Mouse (Mus musculus) C2C12 (cell line): Measurements from ENCODE around the gene Map3k1. TPM values are rescaled to one million over a fixed set of nuclear protein-coding genes. Genes with fewer than 3 reads are reported as not detected.

Source experiments
- H3K27me3 ChIP-seq: one replicate; pipeline ENCODE4 v1.6.1; 2011; ENCODE audit not compliant: control insufficient read depth, insufficient read depth, insufficient read length
- H3K36me3 ChIP-seq: one replicate; pipeline ENCODE4 v1.6.1; 2011; ENCODE audit not compliant: control insufficient read depth, insufficient read depth
- H3K4me3 ChIP-seq: one replicate; pipeline ENCODE4 v1.5.1; 2011; ENCODE audit warnings: mild to moderate bottlenecking, control low read depth; ENCODE audit not compliant: poor library complexity, insufficient read depth, severe bottlenecking
- H3K79me2 ChIP-seq: one replicate; pipeline ENCODE4 v1.6.1; 2011; ENCODE audit not compliant: control insufficient read depth, insufficient read depth
- H3K79me3 ChIP-seq: one replicate; pipeline ENCODE4 v1.6.1; 2011; ENCODE audit warnings: low read depth, control low read depth
- H3ac ChIP-seq: one replicate; pipeline ENCODE3; 2011; ENCODE audit warnings: low read depth; ENCODE audit not compliant: control insufficient read depth, insufficient read length
- CEBPB ChIP-seq: IDR thresholded peaks from one replicate; pipeline ENCODE4 v1.6.1; 2011; ENCODE audit warnings: low read depth, mild to moderate bottlenecking, control low read depth, moderate library complexity
- CTCF ChIP-seq: IDR thresholded peaks from one replicate; pipeline ENCODE4 v1.5.1; 2011; ENCODE audit not compliant: control insufficient read depth, insufficient read depth, insufficient read length
- FOSL1 ChIP-seq: IDR thresholded peaks from one replicate; pipeline ENCODE4 v1.8.0; 2011; ENCODE audit warnings: mild to moderate bottlenecking, low read length; ENCODE audit not compliant: poor library complexity, insufficient read depth, severe bottlenecking
- MAX ChIP-seq: IDR thresholded peaks from one replicate; pipeline ENCODE4 v1.6.1; 2011; ENCODE audit warnings: mild to moderate bottlenecking, control low read depth
- MYOD1 ChIP-seq: IDR thresholded peaks from one replicate; pipeline ENCODE4 v1.6.1; 2011; ENCODE audit warnings: low read depth; ENCODE audit not compliant: control insufficient read depth, insufficient read length
- MYOG ChIP-seq: IDR thresholded peaks from one replicate; pipeline ENCODE4 v1.6.1; 2011; ENCODE audit not compliant: control insufficient read depth, insufficient read length; ENCODE audit errors: extremely low read depth
- USF1 ChIP-seq: IDR thresholded peaks from one replicate; pipeline ENCODE4 v1.6.1; 2011; ENCODE audit warnings: low read depth, mild to moderate bottlenecking, control low read depth, moderate library complexity
- polyA plus RNA-seq: library from polyadenylated mRNA; unstranded; fragments of >200 nt; fragmentation: generic; extraction: Trizol; gene quantifications from one replicate; pipeline ENCODE4 v1.2.1, GENCODE M21; 2012; ENCODE audit warnings: missing spikeins

Map3k1 gene
- polyA plus RNA-seq, 1 experiment: 1.5 TPM

- Histone ChIP-seq H3K36me3 (no peaks in the 10 kb centered on the region), H3K79me2 (no peaks in the 10 kb centered on the region), H3K27me3 (no peaks in the 10 kb centered on the region), H3K4me3 (no peak overlapping the region), H3ac (no peak overlapping the region), H3K79me3 (no peaks in the 10 kb centered on the region)
- TF ChIP-seq FOSL1: no peak
- TF ChIP-seq CTCF: no peak
- no peak for TF ChIP-seq MYOD1
- TF ChIP-seq MAX: no peak
- TF ChIP-seq MYOG: no peak
- TF ChIP-seq USF1: no peak
Measured at GRCm38 (mm10) chr13:111779471-111779870, 29.3 kb downstream of the Map3k1 start.

GRCm38 (mm10) chr13:111778606-111779005, 30.2 kb downstream of the Map3k1 start:
- H3K4me3 ChIP-seq: no peak overlapping the region
- no peaks in the 10 kb centered on the region for H3K36me3 ChIP-seq
- no peaks in the 10 kb centered on the region for H3K27me3 ChIP-seq
- H3K79me2 ChIP-seq: no peaks in the 10 kb centered on the region
- TF ChIP-seq MYOG (no peak), CTCF (no peak), MYOD1 (no peak), FOSL1 (no peak), MAX (no peak), CEBPB (no peak), USF1 (no peak)
- no peak overlapping the region for H3ac ChIP-seq
- H3K79me3 ChIP-seq: no peaks in the 10 kb centered on the region

GRCm38 (mm10) chr13:111777865-111778264, 30.9 kb downstream of the Map3k1 start:
- Histone ChIP-seq H3K27me3 (no peaks in the 10 kb centered on the region), H3ac (no peak overlapping the region), H3K79me3 (no peaks in the 10 kb centered on the region), H3K4me3 (no peak overlapping the region), H3K79me2 (no peaks in the 10 kb centered on the region), H3K36me3 (no peaks in the 10 kb centered on the region)
- TF ChIP-seq MYOD1 (no peak), FOSL1 (no peak), USF1 (no peak), CTCF (no peak), CEBPB (no peak), MAX (no peak)

GRCm38 (mm10) chr13:111777179-111777578, 31.6 kb downstream of the Map3k1 start:
- no peak overlapping the region for H3K4me3 ChIP-seq
- H3ac ChIP-seq: no peak overlapping the region
- TF ChIP-seq FOSL1: no peak
- no peak for TF ChIP-seq MYOG
- TF ChIP-seq MYOD1: no peak
- TF ChIP-seq USF1: no peak
- TF ChIP-seq CEBPB: no peak
- no peak for TF ChIP-seq MAX
- no peak for TF ChIP-seq CTCF
- no peaks in the 10 kb centered on the region for H3K79me2 ChIP-seq
- H3K79me3 ChIP-seq: no peaks in the 10 kb centered on the region
- no peaks in the 10 kb centered on the region for H3K36me3 ChIP-seq
- H3K27me3 ChIP-seq: no peaks in the 10 kb centered on the region

GRCm38 (mm10) chr13:111772075-111772474, 36.7 kb downstream of the Map3k1 start:
- Histone ChIP-seq H3ac (no peak overlapping the region), H3K79me3 (no peaks in the 10 kb centered on the region), H3K4me3 (no peak overlapping the region), H3K36me3 (peaks cover 10% of the 10 kb centered on the region), H3K79me2 (no peaks in the 10 kb centered on the region), H3K27me3 (no peaks in the 10 kb centered on the region)
- TF ChIP-seq MAX: no peak
- TF ChIP-seq CTCF: no peak
- TF ChIP-seq CEBPB: no peak
- no peak for TF ChIP-seq USF1
- TF ChIP-seq FOSL1: no peak
- TF ChIP-seq MYOG: no peak
- TF ChIP-seq MYOD1: no peak

- Histone ChIP-seq H3K36me3 (peaks cover 10% of the 10 kb centered on the region), H3K27me3 (no peaks in the 10 kb centered on the region), H3K79me2 (no peaks in the 10 kb centered on the region), H3K4me3 (no peak overlapping the region), H3K79me3 (no peaks in the 10 kb centered on the region), H3ac (no peak overlapping the region)
- TF ChIP-seq CTCF: peak; percentile 35
- no peak for TF ChIP-seq USF1
Measured at GRCm38 (mm10) chr13:111771232-111771631, 37.6 kb downstream of the Map3k1 start.
